Mouse (Mus musculus): ENCODE measurements around the gene Ifna4.
"Not testable (repeated sequence)": the region's sequence is repeated elsewhere in the genome, so short reads cannot be mapped to it uniquely, and the experiment has no call there.

- not testable (repeated sequence) for TF ChIP-seq POLR2A, EP300 (IDR thresholded peaks at IDR 0.05; ENCODE audit: insufficient read depth, low read depth, low read length)
Observed at GRCm38 (mm10) chr4:88805761-88806160, 35.9 kb upstream of the Ifna4 start.

Data from heart, adult 2 months (tissue).